Mouse (Mus musculus) olfactory bulb, adult 2 months (tissue): ENCODE data around the gene Ankib1. TPM values are rescaled to one million over a fixed set of nuclear protein-coding genes. Genes with fewer than 3 reads are reported as not detected.
"Not testable (repeated sequence)": the region's sequence is repeated elsewhere in the genome, so short reads cannot be mapped to it uniquely, and the experiment has no call there.

Source experiments
- H3K27ac ChIP-seq: fragments of 200-500 bp; 2 replicates; pipeline ENCODE4 v1.5.1; 2012; ENCODE audit warnings: low read depth, low read length; ENCODE audit not compliant: insufficient read depth
- H3K4me1 ChIP-seq: fragments of 200-500 bp; 2 replicates; pipeline ENCODE4 v1.6.1; 2012; ENCODE audit warnings: low read length; ENCODE audit not compliant: control insufficient read depth, insufficient read depth
- H3K4me3 ChIP-seq: fragments of 200-500 bp; 2 replicates; pipeline ENCODE4 v1.5.1; 2012; ENCODE audit warnings: mild to moderate bottlenecking, low read depth, low read length, moderate library complexity; ENCODE audit not compliant: insufficient read depth
- CTCF ChIP-seq: fragments of 200-500 bp; IDR thresholded peaks from 2 replicates; pipeline ENCODE4 v1.5.1; 2012; ENCODE audit warnings: low read depth, mild to moderate bottlenecking, low read length, moderate library complexity; ENCODE audit not compliant: insufficient read depth
- POLR2A ChIP-seq: fragments of 200-500 bp; IDR thresholded peaks from 2 replicates; pipeline ENCODE4 v1.6.1; 2012; ENCODE audit warnings: mild to moderate bottlenecking, low read depth, low read length, moderate library complexity; ENCODE audit not compliant: insufficient read depth
- WGBS: fragments of 180-500 bp; shearing (Covaris S2); methylation state at CpG from one replicate; pipeline ENCODE4 v1.1.7; 2018; 5-methylcytosine and 5-hydroxymethylcytosine counted together
- polyA plus RNA-seq: library from polyadenylated mRNA; stranded (reverse); fragments of >200 nt; gene quantifications from 2 replicates; pipeline ENCODE4 v1.2.4, GENCODE M21; 2012; ENCODE audit warnings: low replicate concordance; ENCODE audit not compliant: missing spikeins, insufficient read depth, insufficient read length

Gene Ankib1
- polyA plus RNA-seq, result not detected in 2 replicates

DNA sequence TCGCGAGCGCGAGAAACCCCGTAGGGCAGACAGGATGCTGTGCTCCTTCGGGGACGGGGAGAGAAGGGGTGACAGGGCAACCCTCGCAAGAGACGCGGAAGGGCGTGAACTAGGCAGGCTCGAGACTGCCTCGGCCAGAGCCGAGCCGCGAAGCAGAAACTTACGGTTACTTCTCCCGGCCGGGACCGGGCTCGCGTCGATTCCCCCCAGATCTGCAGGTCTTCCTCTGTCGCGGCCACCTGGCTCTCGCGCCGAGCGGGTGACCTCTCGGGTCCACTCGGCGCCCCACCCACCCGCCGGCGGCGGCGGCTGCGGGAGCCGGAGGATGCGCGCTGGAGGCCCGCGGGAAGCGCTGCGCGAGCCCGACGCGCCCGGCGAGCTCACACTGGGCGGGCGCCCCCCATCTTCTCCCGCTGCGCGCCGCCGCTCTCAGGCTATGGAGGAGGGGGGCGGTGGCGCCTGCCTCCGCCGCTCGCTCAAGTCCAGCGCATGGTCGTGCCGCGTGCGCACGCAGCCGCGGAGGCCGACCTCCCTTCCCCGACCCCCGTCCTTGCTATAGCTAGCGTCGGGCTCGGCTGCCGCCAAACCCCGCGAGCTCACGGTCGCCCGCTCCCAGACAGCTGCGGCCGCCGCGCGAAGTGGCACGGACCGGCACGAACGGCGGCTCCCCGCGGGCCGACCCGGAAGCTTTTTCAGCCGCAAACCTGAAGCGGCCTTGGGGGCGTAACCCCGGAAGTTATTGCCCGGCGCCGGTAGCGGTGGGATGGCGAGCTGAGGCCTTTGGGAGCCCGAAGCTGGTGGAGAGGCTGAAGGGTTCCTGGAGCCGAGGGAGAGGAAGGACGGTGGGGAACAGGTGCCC is at the start of gene Ankib1, which contains the start of gene Krit1:
Ankib1 (minus strand) TSS at position 493 of the 859 bp plus-strand sequence.
Krit1 (plus strand) TSS at position 752 of the 859 bp plus-strand sequence.
- peak within 1 kb of the TSS; percentile 78; the same call in 1 of the 2 replicates for H3K27ac ChIP-seq
- H3K4me3 ChIP-seq, result peak within 1 kb of the TSS; percentile 97
- H3K4me1 ChIP-seq, result no peaks in the 10 kb centered on the region
- WGBS, result under 1% methylated on average over 109 of the region's 109 CpGs
- no peak for TF ChIP-seq CTCF
- peak; percentile 82 for TF ChIP-seq POLR2A

- 13% methylated on average over 24 of the region's 24 CpGs for WGBS
- Histone ChIP-seq H3K4me1 (peaks cover 5% of the 10 kb centered on the region; the same call in 1 of the 2 replicates), H3K4me3 (peak within 1 kb of the TSS; percentile 17), H3K27ac (no peak within 1 kb of the TSS)
- TF ChIP-seq CTCF (no peak), POLR2A (no peak)
These were observed 42.3 kb upstream of the Ankib1 start, which contains the start of gene Lrrd1 for GRCm38 (mm10) chr5:3845026-3845425. Gene Lrrd1, plus strand, starts transcription at chr5:3845173.

DNA sequence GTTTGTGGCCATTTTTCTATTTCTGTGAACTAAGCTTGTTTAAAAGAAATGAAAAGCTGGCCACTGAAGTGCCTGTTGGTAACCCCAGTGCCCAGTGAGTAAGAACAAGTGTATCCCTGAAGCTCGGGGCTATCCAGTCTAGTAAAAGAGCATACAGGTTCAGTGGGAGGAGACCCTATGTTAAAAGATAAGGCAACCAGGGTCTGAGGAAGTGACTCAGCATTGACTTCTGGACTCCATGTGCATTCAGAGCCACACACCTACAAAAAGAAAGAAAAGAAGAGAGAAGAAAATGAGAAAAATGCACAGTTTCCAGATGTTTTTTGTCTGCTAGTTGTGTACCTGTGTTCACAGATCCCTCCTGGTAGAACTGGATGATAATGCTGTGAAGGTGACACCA is 31.4 kb upstream of the Ankib1 start:
- Histone ChIP-seq H3K4me1 (no peaks in the 10 kb centered on the region), H3K27ac (no peak overlapping the region), H3K4me3 (no peak overlapping the region)
- TF ChIP-seq POLR2A (no peak), CTCF (no peak)
- 85% methylated on average over 1 of the region's 1 CpGs for WGBS

DNA sequence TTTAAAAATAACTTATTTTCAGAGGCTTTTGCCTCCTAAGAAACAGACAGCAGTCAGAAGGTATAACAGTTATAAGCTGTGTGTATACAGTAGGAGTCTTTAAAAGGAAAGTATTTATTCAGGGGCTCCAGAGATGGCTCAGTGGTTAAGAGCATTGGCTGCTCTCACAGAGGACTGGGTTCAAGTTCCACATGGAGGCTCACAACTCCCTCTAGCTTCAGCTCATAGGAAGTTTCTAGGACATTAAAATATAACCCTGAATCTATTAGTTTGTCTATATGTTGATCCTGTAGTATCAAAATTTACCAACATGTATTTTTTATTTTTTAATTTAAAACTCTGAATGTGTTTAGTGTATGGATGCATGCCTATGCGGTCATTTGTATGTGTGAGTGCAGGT is 5.7 kb upstream of the Ankib1 start:
- no peak overlapping the region for H3K27ac ChIP-seq
- TF ChIP-seq POLR2A, result no peak
- TF ChIP-seq CTCF, result no peak
- WGBS, result 100% methylated on average over 1 of the region's 1 CpGs

GRCm38 (mm10) chr5:3803292-3804165 is 804 bp upstream of the Ankib1 start:
- WGBS, result under 1% methylated on average over 36 of the region's 36 CpGs
- peak overlapping the region; percentile 48; the same call in 1 of the 2 replicates for H3K27ac ChIP-seq
- no peaks in the 10 kb centered on the region for H3K4me1 ChIP-seq
- no peak for TF ChIP-seq POLR2A
- no peak for TF ChIP-seq CTCF
- H3K4me3 ChIP-seq, result peak overlapping the region; percentile 97

More for the DNA sequence above, 5.7 kb upstream of the Ankib1 start:
- no peak overlapping the region for H3K4me3 ChIP-seq
- no peaks in the 10 kb centered on the region for H3K4me1 ChIP-seq

DNA sequence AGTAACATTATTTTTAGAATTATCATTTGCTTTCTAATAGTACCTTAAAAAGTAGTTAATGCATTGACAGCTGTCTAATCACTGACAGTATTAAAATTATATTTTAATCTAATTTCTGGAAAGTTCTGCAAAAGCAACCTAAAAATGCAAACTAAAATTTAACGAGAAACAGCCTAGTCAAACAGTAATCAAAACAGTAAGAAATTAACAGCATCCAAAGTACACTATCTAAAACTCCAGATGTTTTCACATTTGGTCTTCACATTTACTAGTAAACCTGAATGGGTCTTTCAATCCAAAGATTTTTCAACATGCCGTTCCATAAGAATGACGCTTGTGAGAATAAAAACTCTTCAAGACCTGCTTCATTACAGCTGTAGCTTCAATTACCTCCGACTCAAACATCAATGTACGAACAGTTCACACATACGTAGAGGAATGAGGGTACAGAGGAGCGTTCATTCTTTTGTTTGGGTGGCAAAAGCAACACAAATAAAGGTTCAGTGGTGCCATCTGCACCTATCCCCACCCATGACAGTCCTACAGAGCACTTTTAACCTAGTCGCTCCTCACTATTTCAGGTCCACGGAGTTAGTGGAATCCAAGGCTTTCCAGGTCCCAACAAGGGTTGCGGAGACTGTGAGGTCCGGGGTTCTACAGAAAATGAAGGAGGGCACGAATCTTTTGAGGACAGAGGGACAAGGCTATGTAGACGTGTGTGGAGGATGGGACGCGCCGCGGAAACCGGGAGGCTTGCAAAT is 873 bp downstream of the Ankib1 start:
- no peaks in the 10 kb centered on the region for H3K4me1 ChIP-seq
- peak overlapping the region; percentile 23; the same call in 1 of the 2 replicates for H3K27ac ChIP-seq
- H3K4me3 ChIP-seq, result peak overlapping the region; percentile 97
- TF ChIP-seq CTCF (no peak), POLR2A (no peak)
- 2% methylated on average over 18 of the region's 18 CpGs for WGBS

DNA sequence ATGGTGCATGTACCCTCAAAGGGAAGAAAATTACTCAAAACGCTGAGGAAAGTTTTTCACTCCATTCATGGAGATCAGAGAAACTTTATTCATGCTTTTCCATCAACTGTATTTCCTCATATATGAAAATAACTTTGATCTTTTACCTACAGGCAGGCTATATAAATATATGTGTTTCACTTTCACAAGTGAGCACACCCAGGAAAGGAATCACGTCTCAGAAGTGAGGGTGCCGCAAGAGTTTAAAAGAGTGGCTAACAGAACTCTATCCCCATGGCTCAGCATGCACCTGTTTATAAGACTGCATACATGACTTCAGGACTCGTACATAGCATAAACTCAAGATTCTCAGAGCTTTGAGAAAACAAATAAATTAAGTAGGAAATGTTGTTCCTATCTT is 1.8 kb downstream of the Ankib1 start:
- 60% methylated on average over 4 of the region's 4 CpGs for WGBS
- Histone ChIP-seq H3K27ac (no peak overlapping the region), H3K4me1 (no peaks in the 10 kb centered on the region), H3K4me3 (no peak overlapping the region)
- no peak for TF ChIP-seq CTCF
- TF ChIP-seq POLR2A, result no peak

- H3K4me1 ChIP-seq, result no peaks in the 10 kb centered on the region
- WGBS, result 88% methylated on average over 1 of the region's 1 CpGs
- no peak overlapping the region for H3K27ac ChIP-seq
- H3K4me3 ChIP-seq, result no peak overlapping the region
- TF ChIP-seq CTCF (no peak), POLR2A (no peak)
These were observed 2.7 kb downstream of the Ankib1 start for GRCm38 (mm10) chr5:3800041-3800440.

- not testable (repeated sequence) for H3K4me1 ChIP-seq, H3K27ac ChIP-seq, H3K4me3 ChIP-seq
These were observed 4.1 kb downstream of the Ankib1 start for GRCm38 (mm10) chr5:3798656-3799055.

GRCm38 (mm10) chr5:3797101-3797500 is 5.6 kb downstream of the Ankib1 start:
- not testable (repeated sequence) for H3K27ac ChIP-seq, H3K4me3 ChIP-seq, H3K4me1 ChIP-seq
- WGBS, result 80% methylated on average over 2 of the region's 2 CpGs
